ENCODE assay signal across 22 mouse cellular contexts in the genomic region with DNA sequence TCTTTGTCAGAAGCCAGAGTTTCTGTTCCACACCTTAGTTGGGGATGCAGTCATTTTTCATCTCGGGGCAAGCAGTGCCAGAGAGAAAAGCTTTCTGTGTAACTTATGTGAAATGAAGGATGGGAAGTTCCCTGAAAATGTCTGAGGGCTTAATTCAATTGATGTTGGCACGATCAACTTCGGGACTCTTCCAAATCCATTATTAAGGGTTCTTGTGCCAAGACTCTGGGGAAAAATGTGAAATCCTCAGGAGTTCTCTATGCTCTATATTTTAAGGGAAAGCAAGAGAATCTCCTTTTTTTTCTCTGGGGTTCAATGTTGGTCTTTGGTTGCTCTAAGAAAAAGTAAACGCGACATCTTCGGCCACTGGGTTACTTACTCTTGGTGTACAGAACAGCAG.
DNase-seq lines count a peak whose midpoint lies in the region; ATAC-seq lines count a peak whose summit lies in the region.
"Had no signal": no experiment of that assay in that cellular context is flagged by ENCODE, and none has a peak within 500 bp of the region (broad histone marks: within the 10 kb centered on the region; RNA-seq: fewer than 3 reads in every experiment).

No protein-coding gene starts in this region.

- no peak overlapping the region for H3K9ac ChIP-seq in intestine, embryonic 16.5 days (ENCODE audit: low read depth, low read length)

- H3K36me3 ChIP-seq in intestine, embryonic 16.5 days (ENCODE audit: control insufficient read depth, insufficient read depth, low read length) = no peaks in the 10 kb centered on the region
- H3K36me3 ChIP-seq: G1E had no signal

- no peak overlapping the region for H3K4me2 ChIP-seq in intestine, embryonic 16.5 days (ENCODE audit: low read depth, low read length)

- WGBS in intestine, embryonic 16.5 days = 80% methylated on average over 6 of the region's 6 CpGs

- no peaks in the 10 kb centered on the region for H3K4me1 ChIP-seq in intestine, embryonic 16.5 days (ENCODE audit: control insufficient read depth, insufficient read depth, low read length)

- DNase-seq in adipocyte (ENCODE audit: low spot score) = peak; percentile 69
- peak; percentile 49 for DNase-seq in fat pad, adult 2 months (ENCODE audit: extremely low read depth, low read depth, low spot score)
- DNase-seq in gonadal fat pad, adult 2 months (ENCODE audit: low read depth) = peak; percentile 60
- DNase-seq in layer of hippocampus, postnatal 10 days (ENCODE audit: low spot score in 2 of 2) = no peak
- no peak for DNase-seq in spleen, adult 18-20 months
- DNase-seq: adrenal gland, adult 2 months; adrenal gland, adult 8-10 months; adrenal gland, postnatal 10 days; adrenal gland, postnatal 14 days; adrenal gland, postnatal 25 days; adrenal gland, postnatal 36 days; B cell, adult 2 months; cerebellum, adult 11 months; cerebellum, adult 11-12 months; cerebellum, adult 18-20 months; cerebellum, adult 2 months had no signal

- H3K27ac ChIP-seq in intestine, embryonic 16.5 days (ENCODE audit: low read length) = no peak overlapping the region

- ATAC-seq in intestine, embryonic 16.5 days = no peak
- ATAC-seq: activated CD4-positive, CD25-positive, alpha-beta regulatory T cell, adult 4 months; CD4-positive, CD25-positive, alpha-beta regulatory T cell, adult 4 months; Patski had no signal

- H3K9me3 ChIP-seq in intestine, embryonic 16.5 days (ENCODE audit: control insufficient read depth, low read length) = no peaks in the 10 kb centered on the region
- H3K9me3 ChIP-seq: G1E had no signal

- no peaks in the 10 kb centered on the region for H3K27me3 ChIP-seq in intestine, embryonic 16.5 days (replicated peaks; ENCODE audit: control insufficient read depth, insufficient read depth, low read length)
- H3K27me3 ChIP-seq: CH12.LX, Patski had no signal

- H3K4me3 ChIP-seq in intestine, embryonic 16.5 days (ENCODE audit: low read length) = no peak overlapping the region

Comparison
In these comparisons a context has a peak if more than half of its experiments do, and no peak if none do; other contexts are left out.
1. DNase-seq: peak in adipocyte (single experiment), fat pad, adult 2 months (single experiment) and gonadal fat pad, adult 2 months (single experiment); none in layer of hippocampus, postnatal 10 days (0 of 2) and spleen, adult 18-20 months (0 of 2).